Mouse (Mus musculus) bone marrow macrophage, adult 2 months (primary cell): ENCODE results near the gene Myh3.

Experiments used
- CTCF ChIP-seq: IDR thresholded peaks from 2 replicates; pipeline ENCODE4 v1.5.1; 2012; ENCODE audit warnings: low read depth, mild to moderate bottlenecking, low read length, moderate library complexity
- POLR2A ChIP-seq: IDR thresholded peaks from 2 replicates; pipeline ENCODE4 v1.6.1; 2012; ENCODE audit warnings: mild to moderate bottlenecking, low read depth, low read length, borderline replicate concordance

DNA sequence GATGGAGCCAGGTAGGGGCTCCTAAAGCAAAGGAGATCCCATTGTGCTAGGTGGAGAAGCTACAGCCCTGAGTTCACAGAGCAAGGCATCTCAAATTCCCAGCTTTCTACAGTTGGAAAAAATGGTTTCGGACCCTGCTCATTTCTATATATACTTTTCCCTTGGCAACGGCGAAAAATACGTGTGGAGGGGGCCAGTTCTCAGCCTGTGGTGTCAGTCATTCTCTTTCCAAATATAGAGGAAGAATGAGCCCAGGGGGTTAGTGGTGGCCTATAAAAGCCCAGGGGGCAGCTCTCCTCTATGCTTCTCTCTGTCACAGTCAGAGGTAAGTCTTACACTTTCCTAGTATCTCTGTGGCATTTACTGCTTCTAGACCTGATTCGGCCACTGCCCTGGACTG is at the start of gene Myh3:
- no peak for TF ChIP-seq POLR2A
- TF ChIP-seq CTCF = no peak
